Mouse (Mus musculus): ENCODE data around the gene Arfgap3. TPM values are rescaled to one million over a fixed set of nuclear protein-coding genes. Genes with fewer than 3 reads are reported as not detected.
A peak's percentile ranks its signal among the peaks of the same experiment; 100 is the strongest.
"Not testable (repeated sequence)": the region's sequence is repeated elsewhere in the genome, so short reads cannot be mapped to it uniquely, and the experiment has no call there.

The Arfgap3 gene
- total RNA-seq, 2 experiments from 2014 or later: 17.3 to 17.5 TPM

GRCm38 (mm10) chr15:83337903-83338870, 11.9 kb downstream of the Arfgap3 start:
- Histone ChIP-seq H3K27ac (no peak overlapping the region), H3K4me3 (no peak overlapping the region)
- no peak for TF ChIP-seq CTCF (conservative IDR thresholded peaks at IDR 0.05)
- DNase-seq (ENCODE audit: low spot score in 2 of 2): no peak

GRCm38 (mm10) chr15:83332373-83332772, 17.7 kb downstream of the Arfgap3 start:
- Histone ChIP-seq H3K27ac (no peak overlapping the region), H3K4me3 (no peak overlapping the region)
- DNase-seq (ENCODE audit: low spot score in 2 of 2): no peak
- peak; percentile 63 for TF ChIP-seq CTCF (conservative IDR thresholded peaks at IDR 0.05)

- Histone ChIP-seq H3K4me3 (no peak overlapping the region), H3K27ac (no peak overlapping the region)
- DNase-seq (ENCODE audit: low spot score in 2 of 2): no peak
- no peak for TF ChIP-seq CTCF (conservative IDR thresholded peaks at IDR 0.05)
Observed at GRCm38 (mm10) chr15:83328952-83329351, 21.1 kb downstream of the Arfgap3 start.

- no peak for TF ChIP-seq CTCF (conservative IDR thresholded peaks at IDR 0.05)
- DNase-seq (ENCODE audit: low spot score in 2 of 2): no peak
- H3K27ac ChIP-seq: no peak overlapping the region
- H3K4me3 ChIP-seq: no peak overlapping the region
Observed at GRCm38 (mm10) chr15:83323071-83323470, 27.0 kb downstream of the Arfgap3 start.

- no peak overlapping the region for H3K4me3 ChIP-seq
- peak; percentile 68 for TF ChIP-seq CTCF (conservative IDR thresholded peaks at IDR 0.05)
- H3K27ac ChIP-seq: no peak overlapping the region
- DNase-seq (ENCODE audit: low spot score in 2 of 2): no peak
Observed at GRCm38 (mm10) chr15:83314914-83315313, 35.1 kb downstream of the Arfgap3 start.

- no peak overlapping the region for H3K27ac ChIP-seq
- no peak overlapping the region for H3K4me3 ChIP-seq
- TF ChIP-seq CTCF (conservative IDR thresholded peaks at IDR 0.05): no peak
- DNase-seq (ENCODE audit: low spot score in 2 of 2): no peak
Observed at GRCm38 (mm10) chr15:83309878-83310277, 40.2 kb downstream of the Arfgap3 start.

GRCm38 (mm10) chr15:83308708-83309107, 41.3 kb downstream of the Arfgap3 start:
- H3K4me3 ChIP-seq; H3K27ac ChIP-seq; DNase-seq (ENCODE audit: low spot score in 2 of 2): not testable (repeated sequence)

GRCm38 (mm10) chr15:83306181-83306580, 43.9 kb downstream of the Arfgap3 start:
- Histone ChIP-seq H3K4me3 (no peak overlapping the region), H3K27ac (peak overlapping the region; percentile 78)
- DNase-seq (ENCODE audit: low spot score in 2 of 2): no peak
- TF ChIP-seq CTCF (conservative IDR thresholded peaks at IDR 0.05): no peak

GRCm38 (mm10) chr15:83305192-83305921, 44.7 kb downstream of the Arfgap3 start:
- no peak for DNase-seq (ENCODE audit: low spot score in 2 of 2)

GRCm38 (mm10) chr15:83304804-83305191, 45.2 kb downstream of the Arfgap3 start:
- Histone ChIP-seq H3K27ac (peak overlapping the region; percentile 72), H3K4me3 (no peak overlapping the region)
- no peak for TF ChIP-seq CTCF (conservative IDR thresholded peaks at IDR 0.05)
- DNase-seq (ENCODE audit: low spot score in 2 of 2): no peak

More at GRCm38 (mm10) chr15:83305192-83305921, 44.7 kb downstream of the Arfgap3 start:
- no peak for TF ChIP-seq CTCF (conservative IDR thresholded peaks at IDR 0.05)
- H3K4me3 ChIP-seq: no peak overlapping the region
- peak overlapping the region; percentile 78 for H3K27ac ChIP-seq

- peak overlapping the region; percentile 72 for H3K27ac ChIP-seq
Observed at GRCm38 (mm10) chr15:83303656-83304484, 46.2 kb downstream of the Arfgap3 start.

GRCm38 (mm10) chr15:83299916-83300582, 50.0 kb downstream of the Arfgap3 start:
- Histone ChIP-seq H3K27ac (peak overlapping the region; percentile 64), H3K4me3 (no peak overlapping the region)
- DNase-seq (ENCODE audit: low spot score in 2 of 2): no peak
- TF ChIP-seq CTCF (conservative IDR thresholded peaks at IDR 0.05): no peak

More at GRCm38 (mm10) chr15:83303656-83304484, 46.2 kb downstream of the Arfgap3 start:
- DNase-seq (ENCODE audit: low spot score in 2 of 2): no peak
- H3K4me3 ChIP-seq: no peak overlapping the region
- TF ChIP-seq CTCF (conservative IDR thresholded peaks at IDR 0.05): no peak

All from layer of hippocampus, adult 2 months (tissue).